Comparison of ENCODE assay signal across 34 mouse cellular contexts in the genomic region with DNA sequence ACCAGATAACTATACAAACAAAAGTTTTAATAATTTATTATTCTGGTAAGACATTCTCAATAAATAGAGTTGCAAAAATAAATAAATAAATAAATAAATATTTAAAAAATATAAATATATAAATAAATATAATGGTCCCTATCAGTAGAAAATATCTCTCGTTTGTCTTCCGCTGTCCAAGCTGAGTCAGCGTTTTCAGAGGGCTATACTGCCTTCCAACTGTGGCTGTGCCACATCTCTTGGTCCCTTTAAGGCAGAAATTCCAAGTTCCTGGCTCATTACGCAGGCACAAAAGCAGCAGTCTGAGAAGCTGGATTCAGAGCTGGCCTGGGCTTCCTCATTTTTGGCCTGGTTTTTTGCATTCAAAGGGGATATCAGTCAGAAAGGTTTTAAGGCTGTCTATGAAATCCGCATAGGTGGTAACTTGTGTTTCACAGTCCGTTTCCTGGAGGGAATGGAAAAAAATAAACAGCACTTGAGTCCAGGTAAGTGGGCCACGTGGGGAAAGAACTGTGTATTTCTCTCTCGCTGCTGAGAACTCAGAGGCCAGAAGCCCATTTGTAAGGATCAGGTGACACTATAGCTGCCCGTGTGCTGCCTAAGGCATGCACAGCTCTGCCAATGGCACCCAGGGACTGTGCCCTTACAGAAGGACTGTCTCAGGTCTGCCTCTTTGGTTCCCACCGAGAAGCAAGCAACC. TPM values are rescaled to one million over a fixed set of nuclear protein-coding genes. Genes with fewer than 3 reads are reported as not detected.
A peak's percentile ranks its signal among the peaks of the same experiment; 100 is the strongest.
DNase-seq lines count a peak whose midpoint lies in the region; ATAC-seq and TF ChIP-seq lines count a peak whose summit lies in the region.
"Had no signal": no experiment of that assay in that cellular context is flagged by ENCODE, and none has a peak within 500 bp of the region (broad histone marks: within the 10 kb centered on the region; RNA-seq: fewer than 3 reads in every experiment).

No protein-coding gene starts in this region.

- H3K9ac ChIP-seq in embryonic facial prominence, embryonic 14.5 days (ENCODE audit: low read depth, low read length), result no peak overlapping the region
- H3K9ac ChIP-seq in ES-E14 (ENCODE audit: insufficient read depth, low read depth, low read length, poor library complexity, severe bottlenecking), result no peak overlapping the region
- H3K9ac ChIP-seq in lung, embryonic 14.5 days, result no peak overlapping the region
- H3K9ac ChIP-seq: embryonic facial prominence, embryonic 13.5 days; forebrain, embryonic 15.5 days; kidney, embryonic 15.5 days; limb, embryonic 15.5 days; liver, embryonic 14.5 days; midbrain, embryonic 12.5 days had no signal

- no peak for ATAC-seq in embryonic facial prominence, embryonic 14.5 days (ENCODE audit: low read depth)
- ATAC-seq in lung, embryonic 14.5 days (ENCODE audit: insufficient read depth), result no peak
- ATAC-seq: CD4-positive, CD25-positive, alpha-beta regulatory T cell, adult 4 months; forebrain, embryonic 15.5 days; intestine, postnatal 0 days had no signal

- in situ Hi-C loops in ES-E14 (cut with MboI; ENCODE audit: low sequenced_read_pairs in 2 of 2, unreplicated experiment in 2 of 2), result no loop called here

- no peaks in the 10 kb centered on the region for H3K4me1 ChIP-seq in embryonic facial prominence, embryonic 14.5 days (ENCODE audit: control insufficient read depth, insufficient read depth, low read length)
- peaks cover 11% of the 10 kb centered on the region; the same call in 1 of the 2 replicates for H3K4me1 ChIP-seq in embryonic facial prominence, embryonic 10.5 days
- no peaks in the 10 kb centered on the region for H3K4me1 ChIP-seq in ES-E14 (ENCODE audit: control insufficient read depth in 2 of 2, insufficient read depth in 2 of 2, low read length in 2 of 2, poor library complexity in 1 of 2)
- peaks cover 3% of the 10 kb centered on the region; the same call in 1 of the 2 replicates for H3K4me1 ChIP-seq in lung, embryonic 14.5 days (ENCODE audit: insufficient read depth)
- H3K4me1 ChIP-seq: embryonic facial prominence, embryonic 13.5 days; forebrain, embryonic 15.5 days; hindbrain, embryonic 10.5 days; kidney, embryonic 15.5 days; midbrain, embryonic 12.5 days had no signal

- DNase-seq in embryonic facial prominence, embryonic 14.5 days (ENCODE audit: low spot score), result peak; percentile 5
- DNase-seq in embryonic facial prominence, embryonic 10.5 days (ENCODE audit: low spot score), result no peak
- DNase-seq in ES-E14 (ENCODE audit: low read depth, low spot score), result no peak
- DNase-seq in lung, embryonic 14.5 days, result peak; percentile 35
- peak; percentile 71 for DNase-seq in lung, postnatal 25 days (ENCODE audit: low spot score)
- DNase-seq in kidney, adult 9 months, result no peak
- DNase-seq in B cell, adult 2 months, result no peak
- no peak for DNase-seq in adrenal gland, adult 2 months
- DNase-seq: adrenal gland, postnatal 36 days; cerebellum, adult 11 months; cerebellum, postnatal 10 days; gastrocnemius, postnatal 10 days; kidney, postnatal 36 days; spleen, adult 18-20 months; thymus, postnatal 25 days had no signal

- no peak overlapping the region for H3K4me3 ChIP-seq in embryonic facial prominence, embryonic 14.5 days (ENCODE audit: low read depth, low read length)
- H3K4me3 ChIP-seq in embryonic facial prominence, embryonic 10.5 days, result no peak overlapping the region
- no peak overlapping the region for H3K4me3 ChIP-seq in ES-E14 (ENCODE audit: insufficient read depth in 1 of 2, low read depth in 1 of 2, low read length in 2 of 2, poor library complexity in 1 of 2, severe bottlenecking in 1 of 2)
- no peak overlapping the region for H3K4me3 ChIP-seq in lung, embryonic 14.5 days (ENCODE audit: low read depth, low read length)
- H3K4me3 ChIP-seq: embryonic facial prominence, embryonic 13.5 days; forebrain, embryonic 15.5 days; hindbrain, embryonic 10.5 days; kidney, embryonic 15.5 days; limb, embryonic 15.5 days; midbrain, embryonic 12.5 days had no signal

- H3K36me3 ChIP-seq in embryonic facial prominence, embryonic 14.5 days (ENCODE audit: control insufficient read depth, insufficient read depth, low read length), result no peaks in the 10 kb centered on the region
- no peaks in the 10 kb centered on the region for H3K36me3 ChIP-seq in embryonic facial prominence, embryonic 10.5 days (replicated peaks)
- no peaks in the 10 kb centered on the region for H3K36me3 ChIP-seq in ES-E14 (ENCODE audit: control insufficient read depth, insufficient read depth, low read length, poor library complexity, severe bottlenecking)
- no peaks in the 10 kb centered on the region for H3K36me3 ChIP-seq in lung, embryonic 14.5 days (ENCODE audit: insufficient read depth)
- H3K36me3 ChIP-seq: embryonic facial prominence, embryonic 13.5 days; forebrain, embryonic 15.5 days; G1E; hindbrain, embryonic 10.5 days; kidney, embryonic 15.5 days; limb, embryonic 15.5 days; midbrain, embryonic 12.5 days had no signal

- H3K4me2 ChIP-seq in embryonic facial prominence, embryonic 14.5 days (ENCODE audit: low read depth, low read length), result no peak overlapping the region
- H3K4me2 ChIP-seq in lung, embryonic 14.5 days, result no peak overlapping the region
- H3K4me2 ChIP-seq: embryonic facial prominence, embryonic 13.5 days; forebrain, embryonic 15.5 days; heart, embryonic 11.5 days; kidney, embryonic 15.5 days; limb, embryonic 15.5 days; midbrain, embryonic 12.5 days had no signal

- 57% methylated on average over 10 of the region's 10 CpGs for WGBS in embryonic facial prominence, embryonic 14.5 days
- WGBS in embryonic facial prominence, embryonic 10.5 days, result 74% methylated on average over 10 of the region's 10 CpGs
- 44% methylated on average over 10 of the region's 10 CpGs for WGBS in lung, embryonic 14.5 days

- H3K27ac ChIP-seq in embryonic facial prominence, embryonic 14.5 days (replicated peaks; ENCODE audit: low read depth, low read length), result no peak overlapping the region
- no peak overlapping the region for H3K27ac ChIP-seq in embryonic facial prominence, embryonic 10.5 days (replicated peaks)
- H3K27ac ChIP-seq in ES-E14 (ENCODE audit: insufficient read depth, low read depth, low read length, poor library complexity, severe bottlenecking), result no peak overlapping the region
- H3K27ac ChIP-seq in lung, embryonic 14.5 days (ENCODE audit: low read depth), result peak overlapping the region; percentile 44; the same call in 1 of the 2 replicates
- H3K27ac ChIP-seq: embryonic facial prominence, embryonic 13.5 days; forebrain, embryonic 15.5 days; hindbrain, embryonic 10.5 days; kidney, embryonic 15.5 days; limb, embryonic 15.5 days; liver, embryonic 14.5 days; midbrain, embryonic 12.5 days had no signal

- no peaks in the 10 kb centered on the region for H3K9me3 ChIP-seq in embryonic facial prominence, embryonic 14.5 days (ENCODE audit: control insufficient read depth, low read length)
- no peaks in the 10 kb centered on the region for H3K9me3 ChIP-seq in embryonic facial prominence, embryonic 10.5 days
- H3K9me3 ChIP-seq in ES-E14 (ENCODE audit: control insufficient read depth, insufficient read depth, low read depth, low read length), result no peaks in the 10 kb centered on the region
- H3K9me3 ChIP-seq in lung, embryonic 14.5 days (ENCODE audit: low read depth, low read length), result no peaks in the 10 kb centered on the region
- H3K9me3 ChIP-seq: embryonic facial prominence, embryonic 13.5 days; forebrain, embryonic 15.5 days; G1E; hindbrain, embryonic 10.5 days; kidney, embryonic 15.5 days; limb, embryonic 15.5 days; midbrain, embryonic 12.5 days had no signal

- no peak for TF ChIP-seq CTCF in lung, embryonic 14.5 days (IDR thresholded peaks at IDR 0.05; ENCODE audit: low read depth)

- H3K27me3 ChIP-seq in embryonic facial prominence, embryonic 14.5 days (replicated peaks; ENCODE audit: control insufficient read depth, insufficient read depth, low read length), result no peaks in the 10 kb centered on the region
- no peaks in the 10 kb centered on the region for H3K27me3 ChIP-seq in embryonic facial prominence, embryonic 10.5 days (replicated peaks; ENCODE audit: low read depth, poor library complexity, severe bottlenecking)
- H3K27me3 ChIP-seq in lung, embryonic 14.5 days (ENCODE audit: insufficient read depth, low read length), result no peaks in the 10 kb centered on the region
- H3K27me3 ChIP-seq: embryonic facial prominence, embryonic 13.5 days; forebrain, embryonic 15.5 days; kidney, embryonic 15.5 days; limb, embryonic 15.5 days; midbrain, embryonic 12.5 days had no signal

TF ChIP-seq in ES-E14, 5 proteins besides CTCF, POLR2A, EP300 and RAD21:
- TF ChIP-seq ZC3H11A (IDR thresholded peaks at IDR 0.05; ENCODE audit: borderline replicate concordance, low read depth, low read length) (no peak), MAFK (IDR thresholded peaks at IDR 0.05; ENCODE audit: insufficient read depth, low read depth, low read length) (peak; percentile 86)

RNA-seq across cellular contexts. Expression of gene Csf2, which starts 2.1 kb away (rescaled TPM):
- not detected in 2 replicates for polyA plus RNA-seq in embryonic facial prominence, embryonic 14.5 days (2014; fragmentation: Nextera tagmentation; extraction: Ambion mirVana)
- polyA plus RNA-seq in embryonic facial prominence, embryonic 10.5 days (2016; fragmentation: Nextera tagmentation; extraction: Ambion mirVana), result not detected in 2 replicates
- total RNA-seq in ES-E14 (2012; rRNA removed), result not detected in 2 replicates
- polyA plus RNA-seq in lung, embryonic 14.5 days (2014; fragmentation: Nextera tagmentation; extraction: Ambion mirVana), result 0.24 and 0.32 TPM in 2 replicates
- not detected for total RNA-seq in adrenal gland, adult 2 months (2021)
- polyA plus RNA-seq in adrenal gland, adult 2 months (2012; rRNA removed), result not detected in 2 replicates
- total RNA-seq: adrenal gland, postnatal 36 days; gastrocnemius, postnatal 10 days; granulocyte monocyte progenitor cell, adult 5-6 weeks; layer of hippocampus, adult 8-10 months; left cerebral cortex, postnatal 25 days; megakaryocyte, adult 5-6 weeks had no signal
- polyA plus RNA-seq: cortical plate, adult 2 months; embryonic facial prominence, embryonic 13.5 days; forebrain, embryonic 15.5 days; G1E; heart, embryonic 11.5 days; heart, postnatal 0 days; hindbrain, embryonic 10.5 days; kidney, embryonic 15.5 days; limb, embryonic 15.5 days; liver, embryonic 14.5 days; midbrain, embryonic 12.5 days; neural tube, embryonic 11.5 days; stomach, embryonic 14.5 days had no signal

RNA-seq across cellular contexts. Expression of gene Il3, which starts 19.7 kb away (rescaled TPM):
- polyA plus RNA-seq in embryonic facial prominence, embryonic 14.5 days (2014; fragmentation: Nextera tagmentation; extraction: Ambion mirVana), result not detected in 2 replicates
- polyA plus RNA-seq in embryonic facial prominence, embryonic 10.5 days (2016; fragmentation: Nextera tagmentation; extraction: Ambion mirVana), result not detected in 2 replicates
- not detected in 2 replicates for total RNA-seq in ES-E14 (2012; rRNA removed)
- polyA plus RNA-seq in lung, embryonic 14.5 days (2014; fragmentation: Nextera tagmentation; extraction: Ambion mirVana), result not detected in 2 replicates
- total RNA-seq in adrenal gland, adult 2 months (2021), result not detected
- polyA plus RNA-seq in adrenal gland, adult 2 months (2012; rRNA removed), result not detected in 2 replicates
- total RNA-seq: adrenal gland, postnatal 36 days; gastrocnemius, postnatal 10 days; granulocyte monocyte progenitor cell, adult 5-6 weeks; layer of hippocampus, adult 8-10 months; left cerebral cortex, postnatal 25 days; megakaryocyte, adult 5-6 weeks had no signal
- polyA plus RNA-seq: CD4-positive, CD25-positive, alpha-beta regulatory T cell, adult 4 months; cortical plate, adult 2 months; embryonic facial prominence, embryonic 13.5 days; forebrain, embryonic 15.5 days; G1E; heart, embryonic 11.5 days; heart, postnatal 0 days; hindbrain, embryonic 10.5 days; intestine, postnatal 0 days; kidney, embryonic 15.5 days; limb, embryonic 15.5 days; liver, embryonic 14.5 days; midbrain, embryonic 12.5 days; neural tube, embryonic 11.5 days; stomach, embryonic 14.5 days had no signal

RNA-seq across cellular contexts. Expression of gene Acsl6, which starts 56.2 kb away (rescaled TPM):
- 2.3 and 3.2 TPM in 2 replicates for polyA plus RNA-seq in embryonic facial prominence, embryonic 14.5 days (2014; fragmentation: Nextera tagmentation; extraction: Ambion mirVana)
- 4.0 and 5.2 TPM in 2 replicates for polyA plus RNA-seq in embryonic facial prominence, embryonic 10.5 days (2016; fragmentation: Nextera tagmentation; extraction: Ambion mirVana)
- total RNA-seq in ES-E14 (2012; rRNA removed), result 3.7 and 5.3 TPM in 2 replicates
- 0.35 and 0.67 TPM in 2 replicates for polyA plus RNA-seq in lung, embryonic 14.5 days (2014; fragmentation: Nextera tagmentation; extraction: Ambion mirVana)
- 1 to 10 TPM; 4.9 to 5.2 TPM for total RNA-seq in adrenal gland, adult 2 months (2021)
- 1.2 and 1.9 TPM in 2 replicates for polyA plus RNA-seq in adrenal gland, adult 2 months (2012; rRNA removed)
- total RNA-seq: granulocyte monocyte progenitor cell, adult 5-6 weeks had no signal
- polyA plus RNA-seq: CD4-positive, CD25-positive, alpha-beta regulatory T cell, adult 4 months; G1E had no signal

Comparison
In these comparisons a context has a peak if more than half of its experiments do, and no peak if none do; other contexts are left out.
1. DNase-seq: peak in embryonic facial prominence, embryonic 14.5 days (single experiment), lung, embryonic 14.5 days (single experiment) and lung, postnatal 25 days (single experiment); none in embryonic facial prominence, embryonic 10.5 days (single experiment), ES-E14 (single experiment), kidney, adult 9 months (single experiment), B cell, adult 2 months (0 of 2) and adrenal gland, adult 2 months (single experiment).